Comparison of ENCODE assay signal across 9 mouse cellular contexts in the genomic region with DNA sequence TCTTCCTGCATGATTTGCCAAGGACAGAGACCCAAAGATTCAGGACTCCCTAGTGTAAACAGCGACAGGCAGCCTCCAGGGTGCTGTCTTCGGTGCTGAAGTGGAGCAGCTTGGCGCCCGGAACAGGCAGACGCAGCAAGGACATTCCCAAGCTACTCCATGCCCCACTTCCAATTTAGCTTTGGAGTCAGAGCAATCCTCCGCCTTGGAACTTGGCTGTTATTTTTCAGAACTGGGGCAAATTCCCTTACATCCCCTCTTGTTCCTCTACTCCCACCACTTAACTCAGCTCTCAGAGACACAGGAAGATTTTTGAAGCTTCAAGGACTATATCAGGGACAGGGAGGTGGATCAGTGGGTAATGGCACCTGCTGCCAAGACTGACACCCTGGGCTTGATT.
DNase-seq lines count a peak whose midpoint lies in the region; ATAC-seq and TF ChIP-seq lines count a peak whose summit lies in the region.
"Had no signal": no experiment of that assay in that cellular context is flagged by ENCODE, and none has a peak within 500 bp of the region (broad histone marks: within the 10 kb centered on the region; RNA-seq: fewer than 3 reads in every experiment).

No protein-coding gene starts in this region.

- TF ChIP-seq CTCF in MEL (IDR thresholded peaks at IDR 0.05 in 2 of 3, conservative IDR thresholded peaks at IDR 0.05 in 1 of 3; ENCODE audit: control insufficient read depth in 1 of 3, insufficient read depth in 1 of 3, low read depth in 2 of 3, low read length in 3 of 3, poor library complexity in 1 of 3, severe bottlenecking in 1 of 3) = no peak

- H3K9ac ChIP-seq in kidney, embryonic 14.5 days (ENCODE audit: low read depth, low read length) = no peak overlapping the region
- H3K9ac ChIP-seq in MEL (ENCODE audit: control insufficient read depth, low read depth, low read length, poor library complexity, severe bottlenecking) = no peak overlapping the region
- H3K9ac ChIP-seq in limb, embryonic 14.5 days (ENCODE audit: low read depth, low read length, severe bottlenecking) = no peak overlapping the region
- H3K9ac ChIP-seq: forebrain, embryonic 12.5 days had no signal

- ATAC-seq in kidney, embryonic 14.5 days (ENCODE audit: low FRiP score, low TSS enrichment) = no peak
- ATAC-seq in limb, embryonic 14.5 days (ENCODE audit: low FRiP score, low read depth) = no peak

- no peaks in the 10 kb centered on the region for H3K79me2 ChIP-seq in MEL (ENCODE audit: control insufficient read depth, insufficient read depth, low read length, poor library complexity)

- no peak for TF ChIP-seq EP300 in MEL (IDR thresholded peaks at IDR 0.05; ENCODE audit: low read depth in 1 of 2, low read length in 2 of 2)

- H3K4me3 ChIP-seq in kidney, embryonic 14.5 days (ENCODE audit: low read length) = no peak overlapping the region
- no peak overlapping the region for H3K4me3 ChIP-seq in MEL (ENCODE audit: control insufficient read depth in 1 of 2, insufficient read depth in 1 of 2, low read depth in 2 of 2, low read length in 2 of 2)
- H3K4me3 ChIP-seq in limb, embryonic 14.5 days (replicated peaks; ENCODE audit: low read length) = no peak overlapping the region
- H3K4me3 ChIP-seq: forebrain, embryonic 12.5 days had no signal

- peak; percentile 14 for DNase-seq in kidney, adult 9 months
- DNase-seq in MEL (ENCODE audit: low read depth, low spot score) = peak; percentile 16
- peak; percentile 12 for DNase-seq in adrenal gland, adult 8-10 months
- DNase-seq in limb, embryonic 14.5 days (ENCODE audit: low spot score) = peak; percentile 32
- DNase-seq in layer of hippocampus, adult 18-20 months (ENCODE audit: low spot score in 2 of 2) = no peak
- DNase-seq in thymus, postnatal 0 days (ENCODE audit: low spot score) = no peak
- DNase-seq in c-Kit-positive CD71-positive TER-119-positive erythroid progenitor cells, embryonic 14.5 days (ENCODE audit: low spot score) = no peak

- no peak overlapping the region for H3K27ac ChIP-seq in kidney, embryonic 14.5 days (ENCODE audit: low read depth, low read length)
- no peak overlapping the region for H3K27ac ChIP-seq in MEL (ENCODE audit: control insufficient read depth, low read depth, low read length)
- no peak overlapping the region for H3K27ac ChIP-seq in limb, embryonic 14.5 days (replicated peaks; ENCODE audit: low read depth, low read length)
- H3K27ac ChIP-seq: forebrain, embryonic 12.5 days had no signal

- no peak for TF ChIP-seq RAD21 in MEL (IDR thresholded peaks at IDR 0.05; ENCODE audit: low read depth, low read length)

- no peak for TF ChIP-seq POLR2A in MEL (IDR thresholded peaks at IDR 0.05; ENCODE audit: control insufficient read depth in 1 of 2, insufficient read depth in 1 of 2, low read depth in 1 of 2, low read length in 2 of 2, poor library complexity in 1 of 2)
- no peak for TF ChIP-seq POLR2A in limb, embryonic 14.5 days (IDR thresholded peaks at IDR 0.05; ENCODE audit: borderline replicate concordance, extremely low read depth, insufficient read depth, insufficient read length)

- WGBS in kidney, embryonic 14.5 days = 9% methylated on average over 6 of the region's 6 CpGs
- WGBS in limb, embryonic 14.5 days = 6% methylated on average over 6 of the region's 6 CpGs

- H3K4me1 ChIP-seq in kidney, embryonic 14.5 days (ENCODE audit: control insufficient read depth, insufficient read depth, low read length) = no peaks in the 10 kb centered on the region
- no peaks in the 10 kb centered on the region for H3K4me1 ChIP-seq in MEL (ENCODE audit: control insufficient read depth in 1 of 2, insufficient read depth in 2 of 2, low read length in 2 of 2)
- no peaks in the 10 kb centered on the region for H3K4me1 ChIP-seq in limb, embryonic 14.5 days (ENCODE audit: control insufficient read depth, insufficient read depth, low read length)
- H3K4me1 ChIP-seq: forebrain, embryonic 12.5 days had no signal

- no peaks in the 10 kb centered on the region for H3K27me3 ChIP-seq in kidney, embryonic 14.5 days (ENCODE audit: control insufficient read depth, insufficient read depth, low read length)
- no peaks in the 10 kb centered on the region; a peak in 1 of 4 replicates for H3K27me3 ChIP-seq in MEL (ENCODE audit: control insufficient read depth in 1 of 2, insufficient read depth in 2 of 2, low read length in 2 of 2)
- no peaks in the 10 kb centered on the region for H3K27me3 ChIP-seq in limb, embryonic 14.5 days (ENCODE audit: control insufficient read depth, insufficient read depth, low read length)

- H3K4me2 ChIP-seq in kidney, embryonic 14.5 days (replicated peaks; ENCODE audit: low read depth, low read length) = no peak overlapping the region
- no peak overlapping the region for H3K4me2 ChIP-seq in limb, embryonic 14.5 days (replicated peaks; ENCODE audit: low read depth, low read length, severe bottlenecking)
- H3K4me2 ChIP-seq: forebrain, embryonic 12.5 days had no signal

- no peaks in the 10 kb centered on the region for H3K36me3 ChIP-seq in kidney, embryonic 14.5 days (ENCODE audit: control insufficient read depth, insufficient read depth, low read length)
- no peaks in the 10 kb centered on the region for H3K36me3 ChIP-seq in MEL (ENCODE audit: control insufficient read depth in 1 of 2, insufficient read depth in 2 of 2, low read length in 2 of 2)
- H3K36me3 ChIP-seq in limb, embryonic 14.5 days (ENCODE audit: control insufficient read depth, insufficient read depth, low read length) = no peaks in the 10 kb centered on the region
- H3K36me3 ChIP-seq: forebrain, embryonic 12.5 days had no signal

- no peaks in the 10 kb centered on the region for H3K9me3 ChIP-seq in kidney, embryonic 14.5 days (ENCODE audit: control insufficient read depth, low read length)
- H3K9me3 ChIP-seq in MEL (replicated peaks; ENCODE audit: insufficient read depth, low read length) = no peaks in the 10 kb centered on the region
- no peaks in the 10 kb centered on the region for H3K9me3 ChIP-seq in limb, embryonic 14.5 days (ENCODE audit: control insufficient read depth, low read length)
- H3K9me3 ChIP-seq: forebrain, embryonic 12.5 days had no signal

TF ChIP-seq in MEL, 35 proteins besides CTCF, POLR2A, EP300 and RAD21:
- no peak for TF ChIP-seq BHLHE40 (IDR thresholded peaks at IDR 0.05; ENCODE audit: borderline replicate concordance, low read depth, low read length)
- 0 out of 2 replicates have a peak, but pooled peaks have one; percentile 36 for TF ChIP-seq SIN3A (IDR thresholded peaks at IDR 0.05; ENCODE audit: low read length)

Comparison
In these comparisons a context has a peak if more than half of its experiments do, and no peak if none do; other contexts are left out.
1. DNase-seq: peak in kidney, adult 9 months (single experiment), MEL (single experiment), adrenal gland, adult 8-10 months (single experiment) and limb, embryonic 14.5 days (single experiment); none in layer of hippocampus, adult 18-20 months (0 of 2), thymus, postnatal 0 days (single experiment) and c-Kit-positive CD71-positive TER-119-positive erythroid progenitor cells, embryonic 14.5 days (single experiment).